Comparison of ENCODE assay signal across 8 mouse cellular contexts in genomic region chr12:51377003-51377887, GRCm38 (mm10). TPM values are rescaled to one million over a fixed set of nuclear protein-coding genes. Genes with fewer than 3 reads are reported as not detected.
DNase-seq lines count a peak whose midpoint lies in the region; ATAC-seq lines count a peak whose summit lies in the region.

TSS of gene Scfd1 (plus strand) at chr12:51377510.

- H3K9me3 ChIP-seq in hindbrain, embryonic 16.5 days (ENCODE audit: control insufficient read depth, low read length): no peaks in the 10 kb centered on the region

- H3K27me3 ChIP-seq in hindbrain, embryonic 16.5 days (replicated peaks; ENCODE audit: control insufficient read depth, insufficient read depth, low read length): no peaks in the 10 kb centered on the region

- peak within 1 kb of the TSS; percentile 85 for H3K9ac ChIP-seq in hindbrain, embryonic 16.5 days (ENCODE audit: low read depth, low read length)

- peak; percentile 88 for DNase-seq in WW6 (ENCODE audit: low read depth, low spot score)
- DNase-seq in cerebellum, postnatal 4 days (ENCODE audit: low spot score in 2 of 2): peak; percentile 82 to 92
- peak; percentile 92 for DNase-seq in gastrocnemius, adult 18-20 months (ENCODE audit: low spot score)
- DNase-seq in left cerebral cortex, adult 18-20 months (ENCODE audit: low spot score in 2 of 2): peak; percentile 92 to 96
- peak; percentile 97 for DNase-seq in right cerebral cortex, adult 18-20 months
- peak; percentile 73 for DNase-seq in urinary bladder, postnatal 10 days (ENCODE audit: low spot score)

- peak within 1 kb of the TSS; percentile 82 for H3K4me2 ChIP-seq in hindbrain, embryonic 16.5 days (ENCODE audit: low read length)

- H3K4me1 ChIP-seq in hindbrain, embryonic 16.5 days (ENCODE audit: control insufficient read depth, insufficient read depth, low read depth, low read length): no peaks in the 10 kb centered on the region; the same call in 1 of the 2 replicates

- H3K27ac ChIP-seq in hindbrain, embryonic 16.5 days (ENCODE audit: low read depth, low read length): peak within 1 kb of the TSS; percentile 84
- peak within 1 kb of the TSS; percentile 91 for H3K27ac ChIP-seq in macrophage

- H3K4me3 ChIP-seq in hindbrain, embryonic 16.5 days (ENCODE audit: low read length): peak within 1 kb of the TSS; percentile 69
- H3K4me3 ChIP-seq in macrophage (ENCODE audit: inconsistent target): peak within 1 kb of the TSS; percentile 100

- 1% methylated on average over 34 of the region's 34 CpGs for WGBS in hindbrain, embryonic 16.5 days
- 2% methylated on average over 34 of the region's 34 CpGs for WGBS in macrophage (ENCODE audit: missing documents)

- H3K79me2 ChIP-seq in macrophage (ENCODE audit: inconsistent target): peaks cover 49% of the 10 kb centered on the region

- peak; percentile 100 for ATAC-seq in hindbrain, embryonic 16.5 days

- H3K36me3 ChIP-seq in hindbrain, embryonic 16.5 days (ENCODE audit: control insufficient read depth, insufficient read depth, low read length): peaks cover 5% of the 10 kb centered on the region
- H3K36me3 ChIP-seq in macrophage (ENCODE audit: inconsistent target): peaks cover 20% of the 10 kb centered on the region; the same call in 1 of the 2 replicates

RNA-seq across cellular contexts. Expression of gene Scfd1, which starts in this region (rescaled TPM):
- total RNA-seq in gastrocnemius, adult 18-20 months (2021): 10 to 100 TPM; 16.7 to 17.8 TPM
- polyA plus RNA-seq in hindbrain, embryonic 16.5 days (2015; fragmentation: Nextera tagmentation; extraction: Ambion mirVana): 70.1 and 72.4 TPM in 2 replicates
- 10 to 100 TPM; 36.2 to 37.9 TPM for total RNA-seq in left cerebral cortex, adult 18-20 months (2021)
- 100 to 1,000 TPM in 17 of 26 experiments, 10 to 100 TPM in 9; 58.4 to 146 (median 114) TPM for total RNA-seq in macrophage (2018; cell fraction: chromatin; rRNA removed)
- total RNA-seq in macrophage (2018; cell fraction: cytosol; rRNA removed): 10 to 100 TPM; 34.7 to 52.1 (median 43.2) TPM
- 100 to 1,000 TPM in 1 of 26 experiments, 10 to 100 TPM in 25; 42.6 to 102 (median 61.9) TPM for total RNA-seq in macrophage (2018; cell fraction: nucleus; rRNA removed)
- 43.6 to 53.1 TPM (median 46.5 TPM) in 3 replicates for polyA plus RNA-seq in macrophage (2018)

Comparison
In these comparisons a context has a peak if more than half of its experiments do, and no peak if none do; other contexts are left out.
1. Peak in every context shown above with its lines: DNase-seq, ATAC-seq, H3K4me3 ChIP-seq and H3K27ac ChIP-seq.